Mouse (Mus musculus): ENCODE measurements around the gene Cdrt4. TPM values are rescaled to one million over a fixed set of nuclear protein-coding genes. Genes with fewer than 3 reads are reported as not detected.

Cdrt4 gene
- polyA plus RNA-seq, 1 experiment from 2014 or later, result not detected

- no peak overlapping the region for H3K9ac ChIP-seq (replicated peaks; ENCODE audit: low read length)
- 39% methylated on average over 6 of the region's 6 CpGs for WGBS
- no peak overlapping the region for H3K4me3 ChIP-seq (replicated peaks; ENCODE audit: low read depth, low read length)
- no peaks in the 10 kb centered on the region for H3K27me3 ChIP-seq (ENCODE audit: control insufficient read depth, insufficient read depth, low read length)
- ATAC-seq (ENCODE audit: low FRiP score, low TSS enrichment) (no peak), DNase-seq (no peak)
- H3K4me2 ChIP-seq (ENCODE audit: low read length), result no peak overlapping the region
- no peak overlapping the region for H3K27ac ChIP-seq (replicated peaks; ENCODE audit: low read depth, low read length)
- H3K36me3 ChIP-seq (ENCODE audit: control insufficient read depth, insufficient read depth, low read length), result no peaks in the 10 kb centered on the region
- no peaks in the 10 kb centered on the region for H3K4me1 ChIP-seq (ENCODE audit: control insufficient read depth, insufficient read depth, low read length)
- no peaks in the 10 kb centered on the region for H3K9me3 ChIP-seq (ENCODE audit: control insufficient read depth, low read length)
Measured at GRCm38 (mm10) chr11:62955776-62956175, 4.8 kb downstream of the Cdrt4 start.

GRCm38 (mm10) chr11:62957626-62958180 is 6.7 kb downstream of the Cdrt4 start:
- Histone ChIP-seq H3K9ac (replicated peaks; ENCODE audit: low read length) (no peak overlapping the region), H3K36me3 (ENCODE audit: control insufficient read depth, insufficient read depth, low read length) (no peaks in the 10 kb centered on the region), H3K4me3 (replicated peaks; ENCODE audit: low read depth, low read length) (no peak overlapping the region), H3K27me3 (ENCODE audit: control insufficient read depth, insufficient read depth, low read length) (no peaks in the 10 kb centered on the region), H3K9me3 (ENCODE audit: control insufficient read depth, low read length) (no peaks in the 10 kb centered on the region), H3K4me1 (ENCODE audit: control insufficient read depth, insufficient read depth, low read length) (no peaks in the 10 kb centered on the region), H3K4me2 (ENCODE audit: low read length) (no peak overlapping the region), H3K27ac (replicated peaks; ENCODE audit: low read depth, low read length) (no peak overlapping the region)
- WGBS, result 88% methylated on average over 8 of the region's 8 CpGs
- ATAC-seq (ENCODE audit: low FRiP score, low TSS enrichment) (no peak), DNase-seq (no peak)

GRCm38 (mm10) chr11:62963292-62963691 is 12.3 kb downstream of the Cdrt4 start:
- Histone ChIP-seq H3K36me3 (ENCODE audit: control insufficient read depth, insufficient read depth, low read length) (no peaks in the 10 kb centered on the region), H3K27me3 (ENCODE audit: control insufficient read depth, insufficient read depth, low read length) (no peaks in the 10 kb centered on the region), H3K4me2 (ENCODE audit: low read length) (no peak overlapping the region), H3K4me1 (ENCODE audit: control insufficient read depth, insufficient read depth, low read length) (0 out of 2 replicates have a peak, but pooled peaks cover 10% of the 10 kb centered on the region), H3K27ac (replicated peaks; ENCODE audit: low read depth, low read length) (no peak overlapping the region), H3K9me3 (ENCODE audit: control insufficient read depth, low read length) (no peaks in the 10 kb centered on the region), H3K4me3 (replicated peaks; ENCODE audit: low read depth, low read length) (no peak overlapping the region), H3K9ac (replicated peaks; ENCODE audit: low read length) (no peak overlapping the region)
- DNase-seq (no peak), ATAC-seq (ENCODE audit: low FRiP score, low TSS enrichment) (no peak)
- 83% methylated on average over 4 of the region's 4 CpGs for WGBS

GRCm38 (mm10) chr11:62966424-62966764 is 15.4 kb downstream of the Cdrt4 start:
- Histone ChIP-seq H3K4me2 (ENCODE audit: low read length) (peak overlapping the region; percentile 45), H3K27me3 (ENCODE audit: control insufficient read depth, insufficient read depth, low read length) (no peaks in the 10 kb centered on the region), H3K27ac (replicated peaks; ENCODE audit: low read depth, low read length) (peak overlapping the region; percentile 69), H3K36me3 (ENCODE audit: control insufficient read depth, insufficient read depth, low read length) (no peaks in the 10 kb centered on the region), H3K4me1 (ENCODE audit: control insufficient read depth, insufficient read depth, low read length) (0 out of 2 replicates have a peak, but pooled peaks cover 10% of the 10 kb centered on the region), H3K4me3 (replicated peaks; ENCODE audit: low read depth, low read length) (no peak overlapping the region), H3K9ac (replicated peaks; ENCODE audit: low read length) (no peak overlapping the region), H3K9me3 (ENCODE audit: control insufficient read depth, low read length) (no peaks in the 10 kb centered on the region)
- 51% methylated on average over 3 of the region's 3 CpGs for WGBS
- ATAC-seq (ENCODE audit: low FRiP score, low TSS enrichment), result no peak
- DNase-seq, result no peak

GRCm38 (mm10) chr11:62966765-62967633 is 16.0 kb downstream of the Cdrt4 start:
- no peaks in the 10 kb centered on the region for H3K36me3 ChIP-seq (ENCODE audit: control insufficient read depth, insufficient read depth, low read length)
- ATAC-seq (ENCODE audit: low FRiP score, low TSS enrichment), result no peak

GRCm38 (mm10) chr11:62977176-62977575 is 26.2 kb downstream of the Cdrt4 start:
- no peak for DNase-seq
- no peaks in the 10 kb centered on the region for H3K27me3 ChIP-seq (ENCODE audit: control insufficient read depth, insufficient read depth, low read length)
- H3K4me3 ChIP-seq (replicated peaks; ENCODE audit: low read depth, low read length), result no peak overlapping the region
- ATAC-seq (ENCODE audit: low FRiP score, low TSS enrichment), result no peak
- H3K27ac ChIP-seq (replicated peaks; ENCODE audit: low read depth, low read length), result no peak overlapping the region
- no peaks in the 10 kb centered on the region for H3K36me3 ChIP-seq (ENCODE audit: control insufficient read depth, insufficient read depth, low read length)
- no peak overlapping the region for H3K9ac ChIP-seq (replicated peaks; ENCODE audit: low read length)
- WGBS, result 91% methylated on average over 1 of the region's 1 CpGs
- H3K4me2 ChIP-seq (ENCODE audit: low read length), result no peak overlapping the region
- no peaks in the 10 kb centered on the region for H3K9me3 ChIP-seq (ENCODE audit: control insufficient read depth, low read length)
- no peaks in the 10 kb centered on the region for H3K4me1 ChIP-seq (ENCODE audit: control insufficient read depth, insufficient read depth, low read length)

More at GRCm38 (mm10) chr11:62966765-62967633, 16.0 kb downstream of the Cdrt4 start:
- Histone ChIP-seq H3K4me3 (replicated peaks; ENCODE audit: low read depth, low read length) (peak overlapping the region; percentile 18; the same call in 1 of the 2 replicates), H3K4me1 (ENCODE audit: control insufficient read depth, insufficient read depth, low read length) (0 out of 2 replicates have a peak, but pooled peaks cover 10% of the 10 kb centered on the region), H3K27me3 (ENCODE audit: control insufficient read depth, insufficient read depth, low read length) (no peaks in the 10 kb centered on the region), H3K9me3 (ENCODE audit: control insufficient read depth, low read length) (no peaks in the 10 kb centered on the region), H3K4me2 (ENCODE audit: low read length) (peak overlapping the region; percentile 45), H3K27ac (replicated peaks; ENCODE audit: low read depth, low read length) (peak overlapping the region; percentile 69), H3K9ac (replicated peaks; ENCODE audit: low read length) (peak overlapping the region; percentile 34; the same call in 1 of the 2 replicates)
- DNase-seq, result peak; percentile 62
- 5% methylated on average over 27 of the region's 27 CpGs for WGBS

GRCm38 (mm10) chr11:62978886-62979285 is 27.9 kb downstream of the Cdrt4 start:
- 70% methylated on average over 6 of the region's 6 CpGs for WGBS
- no peaks in the 10 kb centered on the region for H3K36me3 ChIP-seq (ENCODE audit: control insufficient read depth, insufficient read depth, low read length)

GRCm38 (mm10) chr11:62981729-62982128 is 30.7 kb downstream of the Cdrt4 start:
- Histone ChIP-seq H3K4me1 (ENCODE audit: control insufficient read depth, insufficient read depth, low read length) (peaks cover 18% of the 10 kb centered on the region), H3K27me3 (ENCODE audit: control insufficient read depth, insufficient read depth, low read length) (no peaks in the 10 kb centered on the region), H3K4me2 (ENCODE audit: low read length) (no peak overlapping the region), H3K36me3 (ENCODE audit: control insufficient read depth, insufficient read depth, low read length) (no peaks in the 10 kb centered on the region), H3K27ac (replicated peaks; ENCODE audit: low read depth, low read length) (no peak overlapping the region), H3K9ac (replicated peaks; ENCODE audit: low read length) (no peak overlapping the region), H3K9me3 (ENCODE audit: control insufficient read depth, low read length) (no peaks in the 10 kb centered on the region), H3K4me3 (replicated peaks; ENCODE audit: low read depth, low read length) (no peak overlapping the region)
- DNase-seq (peak; percentile 44), ATAC-seq (ENCODE audit: low FRiP score, low TSS enrichment) (no peak)
- WGBS, result 69% methylated on average over 3 of the region's 3 CpGs

More at GRCm38 (mm10) chr11:62978886-62979285, 27.9 kb downstream of the Cdrt4 start:
- Histone ChIP-seq H3K27ac (replicated peaks; ENCODE audit: low read depth, low read length) (no peak overlapping the region), H3K4me2 (ENCODE audit: low read length) (no peak overlapping the region), H3K4me3 (replicated peaks; ENCODE audit: low read depth, low read length) (no peak overlapping the region), H3K9ac (replicated peaks; ENCODE audit: low read length) (no peak overlapping the region), H3K9me3 (ENCODE audit: control insufficient read depth, low read length) (no peaks in the 10 kb centered on the region), H3K27me3 (ENCODE audit: control insufficient read depth, insufficient read depth, low read length) (no peaks in the 10 kb centered on the region), H3K4me1 (ENCODE audit: control insufficient read depth, insufficient read depth, low read length) (peaks cover 9% of the 10 kb centered on the region; the same call in 1 of the 2 replicates)
- ATAC-seq (ENCODE audit: low FRiP score, low TSS enrichment) (no peak), DNase-seq (no peak)
